Mouse (Mus musculus): ENCODE measurements at regions not wholly inside any gene's neighbourhood (a gene's known extent, or its start where the extent isn't known, plus 50 kb on each side); places are given as distances from the start of the nearest gene placed in this dataset.

- Histone ChIP-seq H3K9me3 (replicated peaks) (no peaks in the 10 kb centered on the region), H3K36me3 (no peaks in the 10 kb centered on the region), H3K9ac (replicated peaks) (no peak overlapping the region), H3K4me1 (no peaks in the 10 kb centered on the region), H3K4me2 (no peak overlapping the region), H3K27me3 (replicated peaks) (no peaks in the 10 kb centered on the region), H3K4me3 (replicated peaks) (no peak overlapping the region), H3K27ac (replicated peaks) (no peak overlapping the region)
- 90% methylated on average over 1 of the region's 1 CpGs for WGBS
- no peak for ATAC-seq (ENCODE audit: low FRiP score)
Observed at GRCm38 (mm10) chr3:74945137-74945536, 219.7 kb downstream of the Zbbx start.

- Histone ChIP-seq H3K9me3 (replicated peaks) (no peaks in the 10 kb centered on the region), H3K27me3 (replicated peaks) (no peaks in the 10 kb centered on the region), H3K4me2 (no peak overlapping the region), H3K9ac (replicated peaks) (no peak overlapping the region), H3K27ac (replicated peaks) (no peak overlapping the region), H3K4me3 (replicated peaks) (no peak overlapping the region), H3K36me3 (no peaks in the 10 kb centered on the region), H3K4me1 (no peaks in the 10 kb centered on the region)
- 74% methylated on average over 2 of the region's 2 CpGs for WGBS
- peak; percentile 24; the same call in 1 of the 2 replicates for ATAC-seq (ENCODE audit: low FRiP score)
Observed at GRCm38 (mm10) chr3:74921210-74921609, 243.6 kb downstream of the Zbbx start.

GRCm38 (mm10) chr3:74920512-74921178 lies 244.2 kb downstream of the Zbbx start:
- no peak overlapping the region for H3K4me2 ChIP-seq
- H3K27me3 ChIP-seq (replicated peaks) = no peaks in the 10 kb centered on the region
- 63% methylated on average over 5 of the region's 5 CpGs for WGBS

GRCm38 (mm10) chr3:74904177-74904576 lies 260.7 kb downstream of the Zbbx start:
- Histone ChIP-seq H3K27ac (replicated peaks) (no peak overlapping the region), H3K4me1 (no peaks in the 10 kb centered on the region), H3K9me3 (replicated peaks) (no peaks in the 10 kb centered on the region), H3K4me2 (no peak overlapping the region), H3K36me3 (no peaks in the 10 kb centered on the region), H3K4me3 (replicated peaks) (no peak overlapping the region), H3K9ac (replicated peaks) (no peak overlapping the region), H3K27me3 (replicated peaks) (no peaks in the 10 kb centered on the region)
- ATAC-seq (ENCODE audit: low FRiP score) = no peak

More at GRCm38 (mm10) chr3:74920512-74921178, 244.2 kb downstream of the Zbbx start:
- Histone ChIP-seq H3K4me3 (replicated peaks) (no peak overlapping the region), H3K36me3 (no peaks in the 10 kb centered on the region), H3K4me1 (no peaks in the 10 kb centered on the region), H3K27ac (replicated peaks) (no peak overlapping the region), H3K9me3 (replicated peaks) (no peaks in the 10 kb centered on the region), H3K9ac (replicated peaks) (no peak overlapping the region)
- ATAC-seq (ENCODE audit: low FRiP score) = peak; percentile 38; the same call in 1 of the 2 replicates
